Mouse (Mus musculus) E14TG2a.4 (cell line): ENCODE measurements at regions not wholly inside any gene's neighbourhood (a gene's known extent, or its start where the extent isn't known, plus 50 kb on each side); places are given as distances from the start of the nearest gene placed in this dataset.

ENCODE experiments used
- H3K27me3 ChIP-seq: 2 replicates; pipeline ENCODE4 v1.6.1; 2014; ENCODE audit warnings: low read length, control low read depth; ENCODE audit not compliant: insufficient read depth
- H3K36me3 ChIP-seq: 2 replicates; pipeline ENCODE4 v1.6.1; 2014; ENCODE audit warnings: low read length, control low read depth; ENCODE audit not compliant: insufficient read depth
- H3K4me1 ChIP-seq: replicated peaks from 2 replicates; pipeline ENCODE4 v1.6.1; 2014; ENCODE audit warnings: low read depth, low read length, control low read depth
- H3K4me3 ChIP-seq: replicated peaks from 2 replicates; pipeline ENCODE4 v1.5.1; 2014; ENCODE audit warnings: mild to moderate bottlenecking, low read length
- H3K9me3 ChIP-seq: 2 replicates; pipeline ENCODE4 v1.6.1; 2014; ENCODE audit warnings: low read length, control low read depth
- CTCF ChIP-seq: conservative IDR thresholded peaks from 2 replicates; pipeline ENCODE4 v1.5.1; 2014; ENCODE audit warnings: low read length
- NANOG ChIP-seq: IDR thresholded peaks from 2 replicates; pipeline ENCODE4 v1.6.1; 2014; ENCODE audit warnings: borderline replicate concordance, low read length, mixed read lengths
- POU5F1 ChIP-seq: IDR thresholded peaks from 2 replicates; pipeline ENCODE4 v1.6.1; 2014; ENCODE audit warnings: low read length, borderline replicate concordance

DNA sequence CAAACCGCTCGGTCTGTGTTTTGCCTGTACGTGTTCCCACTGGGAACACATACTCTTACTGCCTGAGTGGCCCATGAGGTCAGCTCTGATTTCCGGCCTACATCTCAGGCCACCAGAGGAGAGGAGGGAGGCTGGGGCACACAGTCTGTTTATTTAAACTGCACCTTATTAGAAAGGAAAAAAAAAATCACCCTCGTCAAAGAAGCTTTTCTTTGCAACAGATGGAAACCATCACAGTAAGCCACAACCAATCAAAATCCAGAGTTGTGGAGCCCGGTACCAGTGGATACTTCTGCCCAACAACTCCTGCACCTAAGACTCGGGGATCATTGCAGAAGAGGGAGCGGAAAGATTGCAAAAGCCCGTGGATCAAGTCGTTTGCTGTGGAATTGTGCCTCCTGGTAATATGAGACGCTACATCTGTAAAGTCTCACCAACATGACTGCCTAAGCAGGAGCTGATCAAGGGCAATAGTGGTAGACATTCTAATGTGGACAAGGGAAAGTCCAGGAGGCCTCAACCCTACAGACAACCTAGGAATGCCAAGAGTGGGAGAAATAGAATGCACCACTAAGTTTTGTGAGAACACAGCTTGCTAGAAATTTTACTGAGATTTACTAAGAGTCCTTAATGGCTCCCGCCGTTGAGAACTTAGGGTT lies 60.5 kb downstream of the Uqcrfs1 start:
- Histone ChIP-seq H3K27me3 (no peaks in the 10 kb centered on the region), H3K4me1 (no peaks in the 10 kb centered on the region), H3K9me3 (no peaks in the 10 kb centered on the region), H3K36me3 (no peaks in the 10 kb centered on the region), H3K4me3 (no peak overlapping the region)
- TF ChIP-seq CTCF (no peak), NANOG (no peak), POU5F1 (no peak)

DNA sequence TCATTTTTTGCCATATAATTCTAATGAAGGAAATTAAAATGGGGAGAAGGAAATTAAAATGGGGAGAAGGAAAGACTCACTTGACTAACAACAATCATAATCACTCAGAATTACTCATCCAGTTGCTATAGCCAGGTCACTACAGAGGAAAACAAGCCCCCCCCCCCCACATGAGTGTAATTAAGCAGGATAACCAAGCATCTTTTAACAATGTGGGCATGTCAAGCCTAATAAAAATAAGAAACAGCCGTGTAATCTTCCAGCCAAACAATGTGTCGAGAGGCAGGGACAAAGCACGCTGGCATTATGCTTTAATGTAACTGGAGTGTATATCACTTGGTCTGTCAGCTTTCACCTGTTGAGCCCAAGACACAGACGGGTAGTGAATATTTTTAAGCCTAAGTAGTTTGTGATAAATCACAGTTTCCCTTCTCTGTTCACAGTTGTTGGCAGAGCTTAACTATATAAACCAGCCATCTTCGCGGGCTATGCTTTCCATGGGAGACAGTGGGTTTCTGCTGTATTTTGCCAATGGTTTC lies 66.0 kb downstream of the Uqcrfs1 start:
- Histone ChIP-seq H3K4me3 (no peak overlapping the region), H3K36me3 (no peaks in the 10 kb centered on the region), H3K27me3 (no peaks in the 10 kb centered on the region), H3K4me1 (no peaks in the 10 kb centered on the region), H3K9me3 (0 out of 2 replicates have a peak, but pooled peaks cover 3% of the 10 kb centered on the region)
- TF ChIP-seq NANOG (no peak), CTCF (no peak), POU5F1 (no peak)

DNA sequence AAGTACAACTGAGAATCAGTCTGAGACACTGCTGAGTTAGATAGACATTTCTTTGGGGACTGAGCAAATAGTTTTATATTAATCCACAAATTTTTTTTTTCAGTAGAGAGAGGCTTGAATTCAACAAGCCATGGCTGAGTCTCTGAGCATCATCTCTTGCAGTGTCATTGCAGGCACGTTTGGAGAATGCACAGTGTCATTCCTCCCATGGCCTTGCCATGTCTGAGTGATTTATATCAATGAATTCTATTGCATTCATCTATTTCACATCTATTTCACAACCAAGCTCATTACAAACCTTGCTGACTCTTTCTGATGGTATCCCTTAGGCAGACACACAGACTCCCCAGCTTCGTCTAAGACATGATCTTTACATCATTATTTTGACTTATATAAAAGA lies 66.6 kb downstream of the Uqcrfs1 start:
- 0 out of 2 replicates have a peak, but pooled peaks cover 3% of the 10 kb centered on the region for H3K9me3 ChIP-seq
- TF ChIP-seq CTCF (no peak), NANOG (no peak), POU5F1 (no peak)
- H3K4me3 ChIP-seq, result no peak overlapping the region
- H3K36me3 ChIP-seq, result no peaks in the 10 kb centered on the region
- H3K27me3 ChIP-seq, result no peaks in the 10 kb centered on the region
- H3K4me1 ChIP-seq, result no peaks in the 10 kb centered on the region

DNA sequence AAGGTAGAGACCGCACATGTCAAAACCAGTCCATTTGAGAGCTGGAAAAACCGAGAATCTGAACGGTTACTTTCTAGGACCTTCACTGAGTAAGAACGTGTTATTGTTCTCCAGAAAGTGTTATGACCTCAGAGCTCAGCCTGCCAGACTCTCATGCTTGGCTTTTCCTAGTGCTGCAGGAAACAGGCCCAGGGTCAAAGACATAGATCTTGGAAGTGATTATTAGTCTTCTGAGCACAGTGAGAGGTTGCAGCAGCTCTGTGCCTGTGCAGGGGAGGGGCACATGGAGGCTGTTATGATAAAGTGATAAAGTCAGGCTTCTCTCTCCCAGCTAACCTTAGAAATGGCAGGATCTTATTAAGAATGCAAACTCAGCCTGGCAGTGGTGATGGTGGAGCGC lies 73.9 kb downstream of the Uqcrfs1 start:
- Histone ChIP-seq H3K4me1 (no peaks in the 10 kb centered on the region), H3K27me3 (no peaks in the 10 kb centered on the region), H3K36me3 (no peaks in the 10 kb centered on the region), H3K9me3 (no peaks in the 10 kb centered on the region), H3K4me3 (no peak overlapping the region)
- TF ChIP-seq POU5F1, result no peak
- no peak for TF ChIP-seq NANOG
- no peak for TF ChIP-seq CTCF

DNA sequence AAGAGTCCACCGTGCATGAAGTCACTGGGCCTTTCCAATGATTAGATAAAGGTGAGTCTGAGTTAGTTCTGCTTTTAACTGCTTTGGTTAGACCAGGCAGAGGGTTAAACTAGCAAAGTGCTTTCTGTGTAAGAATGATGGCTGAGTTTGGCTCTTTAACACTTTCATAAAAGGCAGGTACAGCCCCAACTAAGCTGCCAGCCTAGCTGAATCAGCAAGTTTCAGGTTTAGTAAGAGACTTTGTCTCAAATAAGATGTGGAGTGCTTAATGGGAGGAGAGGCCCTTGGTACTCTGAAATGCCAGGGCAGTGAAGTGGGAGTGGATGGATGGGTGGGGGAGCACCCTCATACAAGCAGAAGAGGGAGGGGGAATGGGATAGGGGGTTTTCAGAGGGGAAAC lies 78.1 kb downstream of the Uqcrfs1 start:
- TF ChIP-seq CTCF (no peak), NANOG (no peak), POU5F1 (no peak)
- Histone ChIP-seq H3K4me1 (no peaks in the 10 kb centered on the region), H3K27me3 (no peaks in the 10 kb centered on the region), H3K4me3 (no peak overlapping the region), H3K9me3 (no peaks in the 10 kb centered on the region), H3K36me3 (no peaks in the 10 kb centered on the region)

DNA sequence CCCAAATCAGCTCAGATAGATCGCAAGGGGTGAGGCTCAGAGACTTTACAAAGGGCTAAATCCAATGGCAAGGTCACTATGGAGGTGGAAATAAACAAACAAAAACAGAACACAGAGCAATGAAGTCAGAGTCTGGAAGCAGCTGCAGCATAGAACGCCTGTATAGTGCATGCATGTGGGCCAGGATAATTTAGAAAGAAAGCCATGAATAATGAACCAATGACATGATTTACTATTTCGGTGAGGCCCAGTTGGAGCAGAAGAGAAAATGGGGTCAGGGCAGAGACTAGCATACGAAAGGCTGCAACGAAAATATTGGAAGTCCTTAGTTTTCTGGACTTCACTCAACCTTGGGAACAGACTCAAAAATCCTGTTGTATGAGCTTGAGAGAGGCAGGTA lies 79.7 kb downstream of the Uqcrfs1 start:
- Histone ChIP-seq H3K27me3 (no peaks in the 10 kb centered on the region), H3K4me1 (no peaks in the 10 kb centered on the region), H3K36me3 (no peaks in the 10 kb centered on the region), H3K9me3 (no peaks in the 10 kb centered on the region), H3K4me3 (no peak overlapping the region)
- no peak for TF ChIP-seq NANOG
- no peak for TF ChIP-seq CTCF
- no peak for TF ChIP-seq POU5F1

DNA sequence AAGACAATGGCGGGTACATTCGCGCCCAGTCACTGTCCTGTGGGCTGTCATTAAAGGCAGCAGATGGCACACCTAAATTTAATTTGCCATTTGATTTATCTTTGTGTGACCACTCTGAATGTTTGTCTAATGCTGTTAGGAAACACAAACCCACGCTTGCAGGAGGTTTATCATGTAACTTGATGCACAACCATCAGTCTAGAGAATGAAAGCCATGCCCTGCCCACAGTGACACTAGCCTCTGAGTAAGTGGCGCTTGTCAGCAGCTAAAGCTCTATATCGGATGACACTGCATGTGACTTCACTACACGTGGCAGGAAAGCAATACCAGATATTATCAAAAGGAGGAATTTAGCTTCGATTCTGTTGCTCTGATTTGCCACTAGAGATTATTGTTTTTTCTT lies 89.9 kb downstream of the Uqcrfs1 start:
- no peaks in the 10 kb centered on the region for H3K4me1 ChIP-seq
- H3K4me3 ChIP-seq, result no peak overlapping the region
- peaks cover 42% of the 10 kb centered on the region for H3K9me3 ChIP-seq
- TF ChIP-seq CTCF, result no peak
- TF ChIP-seq NANOG, result no peak
- no peak for TF ChIP-seq POU5F1
- H3K27me3 ChIP-seq, result no peaks in the 10 kb centered on the region
- H3K36me3 ChIP-seq, result no peaks in the 10 kb centered on the region

DNA sequence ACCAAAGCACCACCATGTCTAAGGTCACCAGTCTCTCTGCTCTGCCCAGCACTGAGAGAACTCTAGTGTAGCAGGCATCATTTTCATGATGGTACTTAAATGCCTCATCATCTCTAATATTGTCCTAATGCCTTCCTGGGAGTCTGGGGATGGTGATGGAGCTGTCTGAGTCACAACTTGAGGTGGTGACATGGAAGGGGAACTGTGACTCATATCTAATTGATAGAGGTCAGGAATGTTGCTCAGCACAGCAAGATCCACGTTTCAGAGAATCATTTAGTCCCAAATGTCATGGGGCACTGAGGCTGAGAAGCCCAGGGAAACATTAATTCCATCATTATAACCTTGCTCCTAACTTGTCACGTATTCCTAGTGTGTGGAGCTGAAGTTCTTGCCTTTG lies 93.0 kb downstream of the Uqcrfs1 start:
- no peaks in the 10 kb centered on the region for H3K27me3 ChIP-seq
- no peak for TF ChIP-seq NANOG
- TF ChIP-seq POU5F1, result no peak
- no peaks in the 10 kb centered on the region for H3K36me3 ChIP-seq

DNA sequence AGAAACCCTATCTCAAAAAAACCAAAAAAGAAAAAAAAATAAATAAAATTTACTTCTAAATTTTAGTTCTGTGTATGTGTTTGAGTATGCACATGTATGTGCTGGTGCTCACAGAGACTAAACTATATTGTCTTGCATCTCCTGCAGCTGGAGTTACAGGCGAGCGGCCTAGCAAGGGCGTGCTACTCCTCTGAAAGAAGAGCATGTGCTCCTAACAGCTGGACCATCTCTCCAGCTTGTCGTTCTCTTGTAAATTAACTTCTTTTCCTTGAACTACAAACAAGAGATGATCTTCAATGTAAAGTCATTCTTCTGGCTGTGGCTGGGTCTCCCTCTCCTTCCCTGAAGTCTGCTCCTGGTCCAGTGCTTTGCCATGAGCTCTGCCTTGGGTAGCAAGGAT lies 96.3 kb downstream of the Uqcrfs1 start:
- Histone ChIP-seq H3K9me3 (peaks cover 56% of the 10 kb centered on the region), H3K27me3 (no peaks in the 10 kb centered on the region), H3K36me3 (no peaks in the 10 kb centered on the region), H3K4me3 (no peak overlapping the region), H3K4me1 (no peaks in the 10 kb centered on the region)
- TF ChIP-seq CTCF (no peak), NANOG (no peak), POU5F1 (no peak)

More for the DNA sequence above, 93.0 kb downstream of the Uqcrfs1 start:
- peaks cover 68% of the 10 kb centered on the region for H3K9me3 ChIP-seq
- H3K4me1 ChIP-seq, result no peaks in the 10 kb centered on the region
- H3K4me3 ChIP-seq, result no peak overlapping the region
